Mouse (Mus musculus) 3T3-L1 (cell line): Measurements from ENCODE around the gene Cmc1.
"Not testable (repeated sequence)": the region's sequence is repeated elsewhere in the genome, so short reads cannot be mapped to it uniquely, and the experiment has no call there.

ENCODE experiments used
- DNase-seq: peaks from one replicate; pipeline ENCODE4 v3.0.0-alpha.2; 2015; ENCODE audit warnings: low read depth, low spot score

Gene Cmc1

GRCm38 (mm10) chr9:118140356-118140755 is 9.6 kb downstream of the Cmc1 start:
- not testable (repeated sequence) for DNase-seq

DNA sequence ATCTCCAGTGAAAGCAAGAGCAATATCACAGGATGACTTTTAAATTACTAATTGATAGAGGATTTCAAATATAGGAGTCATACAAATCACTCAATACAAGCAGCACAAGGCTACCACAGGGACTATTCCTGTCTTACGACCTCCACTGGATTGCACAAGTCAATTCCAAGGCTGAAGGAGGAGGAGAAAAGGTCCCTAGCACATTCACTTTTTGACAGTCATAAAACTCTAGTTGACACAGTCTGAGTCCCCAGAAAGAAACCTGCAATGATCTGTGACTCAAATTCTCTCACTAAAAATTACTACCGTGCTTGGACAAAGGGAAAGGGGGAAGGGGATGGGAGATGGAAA is 39.6 kb downstream of the Cmc1 start:
- no peak for DNase-seq

GRCm38 (mm10) chr9:118109697-118110359 is 40.1 kb downstream of the Cmc1 start:
- DNase-seq, result no peak

GRCm38 (mm10) chr9:118108527-118109011 is 41.4 kb downstream of the Cmc1 start:
- DNase-seq, result no peak

DNA sequence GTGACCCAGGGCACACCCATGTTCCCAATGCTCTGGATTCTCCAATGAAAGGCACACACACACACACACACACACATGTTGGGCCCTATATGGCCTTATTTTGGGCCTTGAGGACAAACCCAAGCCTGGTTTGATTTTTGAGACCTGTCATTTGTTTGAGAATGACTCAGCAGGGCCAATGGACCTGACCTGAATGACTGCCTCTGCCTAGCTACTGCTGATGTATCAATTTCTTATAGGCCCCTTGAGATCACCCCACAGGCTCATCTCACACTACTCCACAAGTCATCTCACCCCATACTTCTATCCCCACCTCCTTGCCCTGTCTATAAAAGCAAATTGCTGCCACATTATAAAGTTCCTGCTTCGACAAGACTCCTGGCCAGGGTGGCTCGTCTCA is 48.2 kb downstream of the Cmc1 start:
- peak; percentile 11 for DNase-seq

DNA sequence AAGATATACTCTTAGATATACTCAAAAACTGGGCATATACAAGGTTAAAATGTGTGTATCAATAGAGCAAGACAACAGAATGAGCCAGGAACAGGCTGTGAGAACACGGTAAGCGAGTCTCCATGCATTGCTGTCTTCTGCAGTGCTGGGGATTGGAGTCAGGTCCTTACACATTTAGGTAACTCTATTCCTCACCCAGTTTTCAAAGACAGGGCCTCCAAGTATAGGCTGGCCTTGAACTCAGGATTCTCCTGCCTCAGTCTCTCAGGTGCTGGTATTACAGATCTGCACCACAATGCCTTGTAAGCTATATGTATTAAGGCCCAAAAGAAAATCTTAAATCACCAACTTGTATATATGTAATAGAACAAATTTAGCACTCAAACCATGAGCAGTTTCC is 49.5 kb downstream of the Cmc1 start:
- DNase-seq, result no peak

DNA sequence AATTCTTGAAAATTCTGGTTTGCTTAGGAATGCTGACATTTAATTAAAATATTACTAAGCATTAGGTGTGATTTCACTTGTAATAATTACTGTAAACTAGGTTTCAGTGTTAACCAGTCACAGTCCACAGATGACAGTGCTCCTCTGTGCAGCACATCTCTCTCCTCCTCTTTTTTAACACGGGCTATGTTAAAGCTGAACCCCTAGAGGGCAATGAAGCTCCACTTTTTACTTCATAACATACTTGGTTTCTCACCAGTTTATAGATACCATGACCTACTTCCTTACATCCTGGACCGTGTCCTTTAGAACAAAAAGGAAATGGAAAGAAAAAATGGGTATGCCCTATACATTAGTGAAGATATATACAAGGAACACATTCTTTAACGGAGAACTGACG is 50.6 kb downstream of the Cmc1 start:
- DNase-seq, result peak; percentile 50

DNA sequence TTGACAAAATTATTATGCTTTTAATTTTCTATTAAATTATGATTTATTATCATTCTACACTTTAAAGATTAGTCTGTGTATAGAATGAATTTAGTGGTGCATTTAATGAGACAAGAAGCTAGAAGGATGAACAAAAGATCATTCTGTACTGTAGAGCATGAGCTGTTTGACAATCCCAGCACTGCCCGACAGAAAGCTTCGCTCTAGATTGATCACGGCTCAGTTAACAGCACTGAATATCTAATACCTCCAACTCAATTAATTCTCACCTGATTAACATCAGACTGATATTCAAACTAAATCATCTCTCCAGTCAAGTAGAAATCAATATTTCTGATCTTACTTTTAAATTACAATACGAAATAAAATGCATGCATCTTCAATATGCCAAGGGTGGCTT is 66.1 kb downstream of the Cmc1 start:
- DNase-seq, result no peak

DNA sequence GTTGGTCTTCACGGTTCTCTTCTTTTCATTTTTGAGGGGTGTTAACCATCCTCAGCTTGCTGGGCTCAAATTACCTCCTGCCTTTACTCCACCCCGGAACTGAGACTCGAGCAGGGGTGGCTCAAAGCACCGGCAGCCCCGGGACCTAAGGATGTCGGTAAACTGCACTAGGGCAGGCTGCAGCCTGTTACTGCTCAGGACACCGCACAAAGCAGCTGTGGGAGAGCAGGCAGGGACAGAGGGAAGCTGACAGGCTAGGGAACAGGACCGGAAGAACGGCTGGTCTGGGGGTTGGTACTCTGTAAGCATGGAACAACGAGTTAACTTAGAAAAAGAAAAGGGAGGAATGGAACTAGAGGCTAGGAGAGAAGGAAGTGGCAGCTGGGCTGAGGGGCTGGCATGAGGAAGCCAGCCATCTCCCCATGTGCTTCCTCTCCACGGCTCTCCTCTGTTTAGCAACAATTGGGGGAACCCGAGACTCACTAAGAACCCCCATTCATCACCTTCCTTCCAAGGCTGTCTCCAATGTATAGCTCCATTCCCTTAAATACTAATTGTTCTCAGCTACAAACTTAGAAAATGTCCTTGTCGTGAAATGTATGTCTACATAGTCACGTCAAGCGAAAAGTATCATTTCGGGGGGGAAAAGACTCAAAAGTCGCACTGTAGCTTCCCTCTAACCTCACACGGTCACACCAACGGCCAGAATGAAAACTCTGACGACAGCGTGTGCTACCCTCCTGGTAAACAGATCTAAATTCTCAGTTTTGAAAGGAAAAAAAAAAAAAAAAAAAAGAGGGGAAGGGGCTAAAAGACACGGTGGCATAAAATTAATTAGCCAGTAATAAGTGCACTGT is 67.2 kb downstream of the Cmc1 start:
- no peak for DNase-seq

DNA sequence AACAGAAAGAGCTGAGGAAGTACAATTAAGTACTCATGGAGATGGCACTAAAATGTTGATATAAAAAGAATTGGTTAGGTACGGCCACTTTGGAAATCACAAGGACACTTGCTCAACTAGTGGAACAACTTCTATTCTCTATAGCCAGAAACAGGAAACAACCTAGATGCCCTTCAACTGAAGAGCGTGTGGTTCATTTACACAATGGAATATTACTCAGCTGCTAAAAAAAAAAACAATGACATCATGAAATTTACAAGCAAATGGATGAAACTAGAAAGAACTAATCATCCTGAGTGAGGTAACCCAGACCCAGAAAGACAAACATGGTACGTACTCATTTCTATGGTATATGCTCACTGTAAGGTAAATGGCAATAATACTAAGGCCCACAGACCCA is 76.6 kb downstream of the Cmc1 start:
- DNase-seq, result no peak

- no peak for DNase-seq
Observed at GRCm38 (mm10) chr9:118072101-118072500, 77.9 kb downstream of the Cmc1 start.

DNA sequence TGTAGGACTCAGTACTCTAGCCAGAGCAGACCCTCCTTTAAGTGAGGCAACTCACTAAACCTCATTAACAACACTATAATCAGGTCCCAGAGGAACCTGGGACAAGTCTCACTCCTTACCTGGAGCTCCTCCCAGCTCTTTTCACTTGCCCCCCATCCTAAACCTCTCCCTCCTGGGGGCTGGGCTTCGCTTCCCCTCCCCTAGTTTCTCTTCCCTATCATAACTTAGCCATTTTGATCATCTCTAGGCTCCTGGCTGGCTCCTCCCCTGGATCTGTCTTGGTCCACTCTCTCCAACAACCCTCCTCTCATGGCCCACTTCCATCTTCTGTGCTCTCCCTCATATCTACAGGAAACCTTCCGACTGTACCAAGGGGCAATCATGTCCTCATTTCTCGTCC is 78.6 kb downstream of the Cmc1 start:
- no peak for DNase-seq

- DNase-seq, result no peak
Observed at GRCm38 (mm10) chr9:118070442-118070841, 79.5 kb downstream of the Cmc1 start.

- no peak for DNase-seq
Observed at GRCm38 (mm10) chr9:118059101-118059500, 90.9 kb downstream of the Cmc1 start.

- DNase-seq, result peak; percentile 67
Observed at GRCm38 (mm10) chr9:118053286-118053685, 96.7 kb downstream of the Cmc1 start.

DNA sequence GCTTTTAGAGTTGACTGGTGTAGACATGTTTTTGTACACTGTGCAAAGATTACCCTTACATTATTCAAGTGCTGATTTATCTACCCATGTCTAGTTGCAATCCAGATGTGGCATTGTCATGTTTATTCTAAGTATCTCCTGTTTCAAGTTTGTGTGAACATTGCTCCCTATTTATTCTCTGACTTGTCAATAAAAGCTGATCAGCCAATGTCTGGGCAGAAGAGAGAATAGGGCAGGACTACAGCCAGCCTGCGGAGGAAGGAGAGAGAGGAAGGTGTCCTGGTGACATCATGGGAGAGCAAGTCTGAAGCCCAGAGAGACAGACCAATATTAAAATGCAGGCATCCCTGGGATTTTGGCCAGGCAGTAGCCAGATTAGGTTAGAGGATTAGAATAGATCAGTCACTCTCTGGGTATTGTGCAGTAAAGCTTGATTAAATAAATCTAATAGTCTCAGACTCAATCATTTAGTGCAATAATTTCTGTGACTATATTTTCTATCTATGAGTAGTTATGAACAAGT is 104.9 kb downstream of the Cmc1 start:
- DNase-seq, result no peak

DNA sequence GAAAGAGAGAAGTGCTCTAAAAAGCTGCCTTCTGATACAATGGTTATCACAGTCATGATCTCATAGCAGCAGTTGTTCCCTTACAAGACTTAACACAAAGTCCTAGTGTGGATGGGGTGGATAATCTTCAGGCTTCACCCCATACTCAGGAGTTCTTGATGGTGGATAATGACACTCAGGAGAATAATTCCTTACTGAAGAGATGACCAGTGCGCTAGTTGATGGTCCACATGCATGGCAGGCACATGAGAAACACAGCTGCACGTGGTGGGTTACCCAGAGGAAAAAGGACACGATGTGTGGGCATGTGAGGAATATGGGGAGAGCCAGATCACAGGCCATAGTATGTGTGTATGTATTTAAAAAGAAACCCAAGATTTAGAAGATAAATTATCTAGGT is 106.4 kb downstream of the Cmc1 start:
- DNase-seq, result no peak

- DNase-seq, result no peak
Observed at GRCm38 (mm10) chr9:118042738-118043137, 107.2 kb downstream of the Cmc1 start.

DNA sequence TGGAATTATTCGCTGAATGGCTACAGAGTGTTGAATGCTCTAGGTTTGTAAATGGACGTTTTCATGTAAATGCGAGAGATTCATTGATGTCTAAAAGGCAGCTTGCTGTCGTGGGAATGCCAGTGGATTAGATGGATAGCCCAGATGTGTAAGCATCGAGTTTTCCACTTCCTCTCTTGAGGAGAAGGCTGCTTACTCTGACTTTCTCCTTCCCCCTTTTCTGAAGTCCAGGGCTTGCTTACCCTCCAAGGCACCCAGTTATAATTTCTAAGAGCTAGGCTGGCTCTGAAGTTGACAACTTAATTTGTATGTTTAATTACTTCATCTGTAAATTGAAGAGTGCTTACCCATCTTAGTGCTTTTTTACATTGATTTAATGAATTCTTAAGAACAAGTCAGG is 108.3 kb downstream of the Cmc1 start:
- DNase-seq, result peak; percentile 35

DNA sequence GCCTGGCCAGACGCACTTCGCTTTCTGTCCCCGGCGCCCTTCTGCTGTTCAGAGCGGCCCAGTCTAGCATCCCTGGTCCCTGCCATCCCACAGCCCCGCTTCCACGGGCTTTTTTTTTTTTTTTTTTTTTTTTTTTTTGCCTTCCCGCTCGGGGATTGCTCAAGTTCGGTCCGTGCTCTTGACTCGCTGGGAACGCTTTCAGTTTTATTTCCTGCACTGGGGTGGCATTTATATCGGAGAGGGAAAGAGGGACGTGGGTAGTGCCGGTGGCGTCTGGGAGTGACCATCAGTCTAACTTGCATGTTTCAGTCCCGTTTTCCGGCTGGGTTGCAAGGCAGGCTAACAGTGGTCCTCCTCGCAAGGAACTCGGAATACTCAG is 109.0 kb downstream of the Cmc1 start:
- peak; percentile 51 for DNase-seq

DNA sequence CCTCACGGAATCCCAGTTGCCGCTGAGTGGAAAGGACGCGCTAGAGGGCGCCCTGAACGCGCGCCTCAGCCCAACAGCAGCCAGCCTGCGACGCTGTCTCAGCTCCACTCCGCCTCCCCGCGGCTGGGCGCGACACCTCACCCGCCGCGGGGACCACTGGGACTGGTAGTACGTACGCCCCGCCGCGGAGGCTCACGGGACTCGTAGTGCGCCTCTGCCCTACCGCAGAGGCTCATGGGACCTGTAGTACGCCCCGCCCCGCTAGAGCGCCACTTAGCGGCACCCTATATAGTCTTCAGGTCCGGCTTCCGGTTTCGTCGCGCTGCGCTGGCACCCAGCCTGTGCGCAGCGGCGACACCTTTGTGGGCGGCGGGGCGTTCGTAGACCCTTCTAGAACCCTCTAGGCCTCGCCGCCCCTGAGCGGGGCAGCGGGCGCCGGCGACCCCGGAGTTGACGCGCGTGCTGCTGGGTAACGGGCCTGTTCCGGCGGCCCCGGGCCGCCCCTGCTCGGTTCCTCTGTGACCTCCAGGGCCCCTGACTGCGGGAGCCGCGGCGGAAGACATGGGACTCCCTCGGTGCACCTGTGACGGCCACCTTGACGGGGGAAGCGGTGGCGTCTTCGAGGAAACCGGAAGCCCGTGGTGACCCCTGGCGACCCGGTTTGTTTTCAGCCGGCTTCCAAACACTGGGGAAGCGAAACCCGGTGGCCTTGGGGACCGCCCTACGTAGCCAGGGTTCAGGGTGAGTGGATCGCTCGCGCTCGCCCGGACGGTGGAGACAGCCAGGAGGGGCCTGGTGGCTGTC is 109.6 kb downstream of the Cmc1 start, which contains the start of gene Azi2:
Gene Azi2 (plus strand): TSS at position 282 of the 804 bp plus-strand sequence.
- peak; percentile 96 for DNase-seq

DNA sequence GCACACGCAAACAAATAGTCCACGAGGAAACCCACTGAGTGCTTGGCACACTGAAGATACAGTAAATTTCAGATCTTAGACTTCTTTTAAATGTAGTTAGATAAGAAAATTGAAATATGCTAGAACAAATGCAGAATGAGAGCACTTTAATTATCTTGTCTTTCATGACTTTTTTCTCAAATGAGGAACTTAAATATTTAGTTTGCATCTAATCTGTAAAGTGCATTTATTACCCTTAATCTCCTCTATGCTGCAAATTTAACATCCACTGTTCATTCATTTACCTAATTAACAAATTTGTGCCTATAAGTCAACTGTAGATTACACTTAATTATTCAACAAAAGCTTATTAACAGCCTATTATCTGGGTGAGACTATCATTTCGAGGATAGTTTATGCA is 115.0 kb downstream of the Cmc1 start:
- no peak for DNase-seq
